Mouse (Mus musculus) thymus, adult 18-20 months (tissue): ENCODE data around the gene Aco1.

Source experiments
- DNase-seq, 2 experiments: peaks; one replicate each; pipeline ENCODE4 v3.0.0; 2022; ENCODE audit warnings: mixed read lengths in 2 of 2

The Aco1 gene

GRCm38 (mm10) chr4:40218382-40218781, 75.5 kb downstream of the Aco1 start:
- DNase-seq, result peak in 1 of 2 experiments; percentile 37

DNA sequence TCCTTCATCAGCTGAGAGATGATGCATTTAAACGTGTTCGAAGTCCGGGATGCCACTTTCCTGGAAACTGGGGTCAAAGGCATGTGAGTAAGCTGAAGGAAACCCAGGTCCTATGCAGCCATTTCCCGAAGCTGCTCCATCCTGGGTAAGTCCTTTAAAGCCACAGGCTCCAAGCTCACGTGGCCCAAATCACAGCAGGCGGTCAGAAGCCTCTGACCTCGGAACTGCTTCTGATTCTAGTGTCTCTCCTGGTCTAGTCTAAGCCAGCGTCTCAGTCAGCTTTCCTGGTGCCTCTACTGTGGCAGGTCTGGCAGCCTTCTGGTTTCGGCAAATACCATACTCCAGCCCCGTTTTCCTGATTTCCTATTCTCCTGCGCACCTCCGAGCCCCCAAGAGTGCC, 77.6 kb downstream of the Aco1 start:
- DNase-seq, result no peak

GRCm38 (mm10) chr4:40221004-40221760, 78.3 kb downstream of the Aco1 start:
- no peak for DNase-seq

DNA sequence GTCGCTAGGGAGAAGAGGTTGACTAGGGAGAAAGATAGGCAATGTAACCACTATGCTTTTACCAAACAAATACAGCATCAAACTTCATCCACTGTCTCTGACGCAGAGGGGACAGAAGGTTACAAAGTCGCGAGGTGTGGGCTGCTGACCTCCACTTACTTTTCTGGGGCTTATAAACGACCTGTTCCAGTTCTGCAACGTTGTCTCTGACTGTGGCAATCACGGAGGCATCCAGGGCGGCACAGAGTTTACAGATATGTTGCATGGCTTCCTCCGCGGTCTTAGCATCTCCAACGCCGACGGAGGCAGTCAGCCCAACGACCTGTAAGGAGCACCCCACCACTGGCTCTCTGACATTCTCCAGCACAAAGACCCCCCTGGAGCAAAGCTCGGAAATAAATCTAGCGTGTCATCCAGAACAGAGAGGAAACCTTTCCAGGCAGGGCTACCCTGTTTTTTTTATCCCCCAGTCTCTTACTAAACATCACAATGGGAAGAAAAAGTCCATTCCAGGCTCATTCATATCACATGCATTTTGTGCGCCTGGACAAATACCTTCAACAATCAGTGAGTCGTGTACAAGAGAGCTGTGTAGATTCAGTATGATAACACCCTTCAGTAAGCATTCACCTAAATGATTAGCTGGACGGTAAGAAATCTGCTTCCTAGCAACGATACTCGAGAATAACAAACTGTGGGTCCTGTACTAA, 79.2 kb downstream of the Aco1 start:
- DNase-seq, result no peak

- DNase-seq, result no peak
Observed at GRCm38 (mm10) chr4:40226095-40226494, 83.2 kb downstream of the Aco1 start.

DNA sequence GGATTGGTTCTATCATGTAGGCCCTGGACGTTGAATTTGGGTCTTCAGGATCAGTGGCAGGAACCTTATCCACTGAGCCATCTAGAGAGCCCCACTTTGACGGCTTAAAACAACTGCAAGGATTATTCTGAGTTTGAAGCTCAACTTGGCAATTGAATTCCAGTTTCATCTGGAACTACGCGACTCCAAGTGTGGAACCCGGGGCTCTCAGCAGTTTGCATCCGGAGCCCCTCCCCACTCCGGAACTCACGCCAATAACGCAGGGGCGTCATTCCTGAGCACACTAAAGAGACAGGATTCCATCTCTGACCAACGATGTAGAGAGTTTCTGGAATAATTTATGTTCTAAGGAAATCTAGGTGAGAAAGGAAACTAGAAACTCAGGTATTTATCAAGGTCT, 84.2 kb downstream of the Aco1 start:
- no peak for DNase-seq

DNA sequence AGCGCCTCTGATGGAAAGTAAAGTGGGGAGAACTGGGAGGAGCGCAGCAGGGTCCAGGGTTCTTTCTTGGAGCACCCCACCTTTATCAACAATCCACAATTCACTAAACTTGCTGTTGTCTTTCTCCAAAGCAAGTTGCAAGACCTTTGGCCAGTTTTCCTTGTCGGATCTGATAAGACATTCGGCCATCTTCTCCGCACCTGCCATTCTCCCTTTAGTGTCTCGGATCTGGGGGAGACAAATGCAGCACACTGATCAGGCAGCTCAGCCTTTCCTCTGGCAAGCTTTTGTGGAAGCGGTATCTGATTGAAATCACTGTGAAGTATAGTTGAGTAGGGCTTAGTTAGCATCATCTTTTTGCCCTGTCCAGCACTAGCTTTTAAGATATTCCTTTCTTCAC, 85.0 kb downstream of the Aco1 start:
- no peak for DNase-seq

DNA sequence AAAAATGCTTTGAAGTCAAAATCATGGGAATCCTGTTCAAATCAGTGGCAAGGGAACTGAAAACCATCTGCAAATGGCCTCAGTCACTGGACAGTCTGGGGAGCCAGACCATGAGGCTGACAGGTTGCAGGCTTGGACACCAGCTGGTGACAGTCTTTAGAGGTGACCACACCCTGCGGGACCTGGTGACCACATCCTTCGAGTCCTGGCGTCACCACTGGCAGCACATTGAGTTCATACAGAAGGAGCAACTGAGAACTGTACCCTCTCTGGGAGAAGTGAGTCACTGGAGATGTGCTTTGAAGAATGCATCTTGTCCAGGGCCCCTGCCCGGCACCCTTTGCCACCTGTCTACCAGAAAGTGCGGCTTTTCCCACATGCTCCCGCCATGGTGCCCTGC, 86.8 kb downstream of the Aco1 start:
- no peak for DNase-seq

DNA sequence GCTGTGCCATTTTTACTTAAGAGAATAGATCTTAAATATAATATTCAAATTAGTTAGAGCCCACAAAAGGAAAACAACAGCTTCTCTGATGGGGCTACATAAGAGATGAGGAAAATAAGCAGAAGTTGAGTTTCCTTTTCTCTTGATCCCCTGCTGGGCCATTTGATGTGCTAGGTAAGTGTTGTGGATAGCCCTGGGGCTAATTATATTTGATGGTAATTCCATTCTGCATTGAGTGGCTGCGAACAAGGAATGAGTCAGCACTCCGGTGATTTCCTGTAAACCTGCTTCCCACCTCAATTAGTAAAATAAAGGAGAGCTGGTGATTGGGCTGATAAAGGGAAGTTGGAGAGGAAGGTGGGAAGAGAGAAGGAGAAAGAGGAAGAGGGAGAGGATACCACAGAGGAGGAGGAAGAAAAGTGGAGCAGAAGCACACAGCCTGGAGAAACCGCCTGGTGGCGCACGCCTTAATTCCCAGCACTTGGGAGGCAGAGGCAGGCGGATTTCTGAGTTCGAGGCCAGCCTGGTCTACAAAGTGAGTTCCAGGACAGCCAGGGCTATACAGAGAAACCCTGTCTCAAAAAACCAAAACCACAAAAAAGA, 90.3 kb downstream of the Aco1 start:
- no peak for DNase-seq

- DNase-seq, result no peak
Observed at GRCm38 (mm10) chr4:40234256-40234655, 91.4 kb downstream of the Aco1 start.

DNA sequence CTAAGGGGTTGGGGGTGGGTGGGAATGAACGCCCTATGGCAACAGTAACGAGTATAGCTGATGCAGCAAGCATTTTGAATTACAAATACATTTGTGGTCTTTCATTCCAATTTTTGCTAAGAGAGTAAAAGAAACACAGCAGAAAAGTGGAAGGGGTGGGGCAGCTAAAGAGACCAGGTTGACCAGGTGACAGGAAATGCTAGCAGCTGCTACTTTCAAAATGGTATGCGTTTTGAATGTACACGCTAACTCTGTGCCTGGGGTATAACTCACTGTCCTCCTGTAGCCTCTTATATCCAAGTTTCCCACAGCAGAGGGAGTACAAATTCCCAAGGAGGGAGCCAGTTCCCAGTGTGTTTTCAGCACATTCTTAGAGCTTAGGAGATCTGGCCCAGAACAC, 93.9 kb downstream of the Aco1 start:
- no peak for DNase-seq

GRCm38 (mm10) chr4:40238483-40239408, 95.9 kb downstream of the Aco1 start:
- DNase-seq, result peak; percentile 36 to 61

GRCm38 (mm10) chr4:40239409-40240271, 96.8 kb downstream of the Aco1 start, which contains the start of gene Ddx58:
Ddx58 (minus strand) TSS chr4:40239828.
- DNase-seq, result peak in 1 of 2 experiments; percentile 16

- DNase-seq, result no peak
Observed at GRCm38 (mm10) chr4:40240272-40240744, 97.4 kb downstream of the Aco1 start.

- DNase-seq, result no peak
Observed at GRCm38 (mm10) chr4:40241928-40242327, 99.0 kb downstream of the Aco1 start.

DNA sequence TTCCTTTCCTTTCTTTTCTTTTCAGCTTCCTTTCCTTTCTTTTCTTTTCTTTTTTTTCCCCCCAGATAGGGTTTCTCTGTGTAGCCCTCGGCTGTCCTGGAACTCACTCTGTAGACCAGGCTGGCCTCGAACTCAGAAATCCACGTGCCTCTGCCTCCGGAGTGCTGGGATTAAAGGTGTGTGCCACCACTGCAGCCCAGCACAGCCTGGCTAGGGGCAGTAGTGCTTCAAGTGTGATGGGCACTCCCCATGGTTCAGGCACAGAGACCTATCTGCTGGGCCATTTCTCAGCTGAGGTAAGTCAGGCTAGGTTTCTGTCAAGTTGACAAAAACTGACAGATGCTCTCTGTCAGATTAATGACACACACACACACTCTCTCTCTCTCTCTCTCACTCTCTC, 100.1 kb downstream of the Aco1 start:
- DNase-seq, result no peak

DNA sequence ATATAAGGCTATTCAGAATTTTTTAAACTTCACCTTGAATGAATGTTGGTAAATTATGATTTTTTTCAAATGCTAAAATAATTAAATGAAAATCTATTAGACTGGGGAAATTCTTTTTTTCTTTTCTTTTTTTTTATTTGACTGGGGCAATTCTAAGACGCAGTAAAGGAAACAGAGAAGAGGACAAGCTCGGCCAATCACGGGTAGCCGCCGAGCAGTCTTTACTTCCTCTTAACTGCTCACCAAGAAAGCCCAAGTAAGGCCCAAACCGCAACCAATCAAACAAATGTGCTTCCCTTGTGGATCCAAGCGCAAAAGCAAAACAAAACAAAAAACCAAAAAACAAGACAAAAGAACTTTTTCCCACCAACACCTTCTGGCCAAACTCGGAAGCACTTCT, 101.2 kb downstream of the Aco1 start:
- DNase-seq, result no peak
